Mouse (Mus musculus) frontal cortex, postnatal 36 days (tissue): ENCODE results near the gene Bcs1l.

Experiments
- DNase-seq, 2 experiments: peaks; one replicate each; pipeline ENCODE4 v3.0.0; 2022; ENCODE audit warnings: low spot score in 2 of 2

Bcs1l gene

GRCm38 (mm10) chr1:74587773-74588445, at the start of gene Bcs1l, which contains the start of gene Zfp142:
Bcs1l (plus strand) TSS chr1:74588289.
Zfp142 (minus strand) TSS chr1:74588246.
- DNase-seq: peak; percentile 99

- peak in 1 of 2 experiments; percentile 16 for DNase-seq
These were observed 49.4 kb upstream of the Bcs1l start for GRCm38 (mm10) chr1:74538650-74539049.

GRCm38 (mm10) chr1:74542451-74542961, 45.6 kb upstream of the Bcs1l start, which contains the start of gene Plcd4:
Plcd4 (plus strand) TSS chr1:74542888.
- DNase-seq: peak; percentile 29 to 44

GRCm38 (mm10) chr1:74544184-74544583, 43.9 kb upstream of the Bcs1l start, which contains the start of gene Usp37:
Usp37 (minus strand) TSS chr1:74544284.
- no peak for DNase-seq

- no peak for DNase-seq
These were observed 29.0 kb upstream of the Bcs1l start for GRCm38 (mm10) chr1:74559061-74559460.

GRCm38 (mm10) chr1:74565834-74566233, 22.3 kb upstream of the Bcs1l start:
- no peak for DNase-seq

GRCm38 (mm10) chr1:74569739-74570719, 18.1 kb upstream of the Bcs1l start:
- DNase-seq: no peak

GRCm38 (mm10) chr1:74582621-74583020, 5.5 kb upstream of the Bcs1l start:
- no peak for DNase-seq

- DNase-seq: no peak
These were observed 3.3 kb upstream of the Bcs1l start for GRCm38 (mm10) chr1:74584616-74585398.

- DNase-seq: peak; percentile 85 to 86
These were observed 786 bp upstream of the Bcs1l start for GRCm38 (mm10) chr1:74587233-74587772.

GRCm38 (mm10) chr1:74594434-74594833, 6.3 kb downstream of the Bcs1l start:
- DNase-seq: no peak

- DNase-seq: no peak
These were observed 12.6 kb downstream of the Bcs1l start for GRCm38 (mm10) chr1:74600501-74601266.

- peak; percentile 84 to 91 for DNase-seq
These were observed 13.3 kb downstream of the Bcs1l start, which contains the start of the genes Rnf25 and Stk36 for GRCm38 (mm10) chr1:74601267-74601962. Rnf25 (minus strand) TSS chr1:74601397. Stk36 (plus strand) TSS chr1:74601445.

GRCm38 (mm10) chr1:74624183-74624582, 36.1 kb downstream of the Bcs1l start:
- DNase-seq: no peak

- no peak for DNase-seq
These were observed 38.0 kb downstream of the Bcs1l start for GRCm38 (mm10) chr1:74626076-74626475.

GRCm38 (mm10) chr1:74628001-74628400, 39.9 kb downstream of the Bcs1l start:
- DNase-seq: no peak

- DNase-seq: no peak
These were observed 44.6 kb downstream of the Bcs1l start for GRCm38 (mm10) chr1:74632734-74633133.
